In the genomic region with DNA sequence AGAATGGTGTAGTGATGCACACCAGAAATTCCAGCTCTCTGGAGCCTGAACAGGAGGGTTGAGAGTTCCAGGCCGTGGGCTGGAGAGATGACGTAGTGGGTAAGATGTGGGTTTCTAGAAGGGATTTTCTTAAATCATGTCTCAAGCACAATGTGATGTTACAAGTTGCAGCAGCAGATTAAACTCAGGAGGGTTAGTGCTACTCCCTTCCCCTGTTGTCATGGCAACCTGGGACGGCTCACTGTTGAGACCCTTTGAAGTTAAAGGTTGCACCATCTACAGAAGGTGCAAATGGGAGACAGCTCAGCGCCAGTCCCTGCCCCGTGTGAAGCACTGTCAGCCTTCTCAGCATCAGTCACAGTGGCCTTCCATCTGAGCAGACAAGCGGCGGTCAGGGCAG, we compare ENCODE assay signal across 14 mouse cellular contexts. TPM values are rescaled to one million over a fixed set of nuclear protein-coding genes. Genes with fewer than 3 reads are reported as not detected.
A peak's percentile ranks its signal among the peaks of the same experiment; 100 is the strongest.
DNase-seq lines count a peak whose midpoint lies in the region; ATAC-seq and TF ChIP-seq lines count a peak whose summit lies in the region.
"Had no signal": no experiment of that assay in that cellular context is flagged by ENCODE, and none has a peak within 500 bp of the region (broad histone marks: within the 10 kb centered on the region; RNA-seq: fewer than 3 reads in every experiment).

No protein-coding gene starts in this region.

- 0 out of 2 replicates have a peak, but pooled peaks have one; percentile 13 for ATAC-seq in kidney, embryonic 14.5 days (ENCODE audit: low FRiP score, low TSS enrichment)
- no peak for ATAC-seq in kidney, embryonic 16.5 days (ENCODE audit: low FRiP score, low TSS enrichment)
- ATAC-seq: liver, embryonic 12.5 days had no signal

- H3K4me3 ChIP-seq in kidney, embryonic 14.5 days (ENCODE audit: low read length) = no peak overlapping the region
- H3K4me3 ChIP-seq in kidney, embryonic 16.5 days (ENCODE audit: low read length) = no peak overlapping the region
- H3K4me3 ChIP-seq in E14TG2a.4 (replicated peaks; ENCODE audit: low read length) = peak overlapping the region; percentile 41
- H3K4me3 ChIP-seq: gastrocnemius, adult 2 months; liver, embryonic 12.5 days had no signal

- WGBS in kidney, embryonic 14.5 days = 39% methylated on average over 7 of the region's 7 CpGs
- 43% methylated on average over 7 of the region's 7 CpGs for WGBS in kidney, embryonic 16.5 days

- H3K4me2 ChIP-seq in kidney, embryonic 14.5 days (replicated peaks; ENCODE audit: low read depth, low read length) = no peak overlapping the region
- no peak overlapping the region for H3K4me2 ChIP-seq in kidney, embryonic 16.5 days (replicated peaks; ENCODE audit: low read depth, low read length)
- H3K4me2 ChIP-seq: liver, embryonic 12.5 days had no signal

- intact Hi-C loops in heart, postnatal 14 days (cut with DNase I) = no loop called here

- H3K9me3 ChIP-seq in kidney, embryonic 14.5 days (ENCODE audit: control insufficient read depth, low read length) = no peaks in the 10 kb centered on the region
- no peaks in the 10 kb centered on the region for H3K9me3 ChIP-seq in kidney, embryonic 16.5 days (ENCODE audit: low read length)
- H3K9me3 ChIP-seq in E14TG2a.4 (ENCODE audit: low read length) = no peaks in the 10 kb centered on the region
- H3K9me3 ChIP-seq: liver, embryonic 12.5 days had no signal

- DNase-seq in forelimb bud, embryonic 11.5 days (ENCODE audit: low read depth, low spot score) = peak; percentile 47
- DNase-seq in thymus, postnatal 14 days = peak; percentile 65
- no peak for DNase-seq in cerebellum, adult 18-20 months
- DNase-seq in spleen, postnatal 14 days (ENCODE audit: low spot score in 2 of 2) = no peak
- DNase-seq in heart, postnatal 14 days = no peak
- DNase-seq: cerebellum, adult 8-10 months; gastrocnemius, adult 2 months; heart, postnatal 10 days; kidney, postnatal 10 days; left cerebral cortex, postnatal 4 days had no signal

- no peaks in the 10 kb centered on the region for H3K27me3 ChIP-seq in kidney, embryonic 14.5 days (ENCODE audit: control insufficient read depth, insufficient read depth, low read length)
- no peaks in the 10 kb centered on the region for H3K27me3 ChIP-seq in kidney, embryonic 16.5 days (ENCODE audit: insufficient read depth, low read length)
- no peaks in the 10 kb centered on the region for H3K27me3 ChIP-seq in E14TG2a.4 (ENCODE audit: insufficient read depth, low read length)
- H3K27me3 ChIP-seq: liver, embryonic 12.5 days had no signal

- no peak for TF ChIP-seq CTCF in E14TG2a.4 (conservative IDR thresholded peaks at IDR 0.05; ENCODE audit: low read length)

- H3K36me3 ChIP-seq in kidney, embryonic 14.5 days (ENCODE audit: control insufficient read depth, insufficient read depth, low read length) = peaks cover 39% of the 10 kb centered on the region
- peaks cover 32% of the 10 kb centered on the region for H3K36me3 ChIP-seq in kidney, embryonic 16.5 days (ENCODE audit: insufficient read depth, low read length)
- peaks cover 53% of the 10 kb centered on the region for H3K36me3 ChIP-seq in E14TG2a.4 (ENCODE audit: insufficient read depth, low read length)

- H3K9ac ChIP-seq in kidney, embryonic 14.5 days (ENCODE audit: low read depth, low read length) = no peak overlapping the region
- no peak overlapping the region for H3K9ac ChIP-seq in kidney, embryonic 16.5 days (replicated peaks; ENCODE audit: low read length)
- H3K9ac ChIP-seq: liver, embryonic 12.5 days had no signal

- no peak overlapping the region for H3K27ac ChIP-seq in kidney, embryonic 14.5 days (ENCODE audit: low read depth, low read length)
- H3K27ac ChIP-seq in kidney, embryonic 16.5 days (ENCODE audit: low read length) = no peak overlapping the region
- H3K27ac ChIP-seq: gastrocnemius, adult 2 months; liver, embryonic 12.5 days had no signal

- no peaks in the 10 kb centered on the region for H3K4me1 ChIP-seq in kidney, embryonic 14.5 days (ENCODE audit: control insufficient read depth, insufficient read depth, low read length)
- H3K4me1 ChIP-seq in kidney, embryonic 16.5 days (ENCODE audit: insufficient read depth, low read length) = 0 out of 2 replicates have a peak, but pooled peaks cover 5% of the 10 kb centered on the region
- H3K4me1 ChIP-seq in E14TG2a.4 (replicated peaks; ENCODE audit: low read depth, low read length) = peaks cover 60% of the 10 kb centered on the region

RNA-seq across cellular contexts. Expression of a gene that starts 11.2 kb away (rescaled TPM):
- polyA plus RNA-seq in kidney, embryonic 14.5 days (2014; fragmentation: Nextera tagmentation; extraction: Ambion mirVana) = 4.2 and 6.0 TPM in 2 replicates
- 6.4 and 7.1 TPM in 2 replicates for polyA plus RNA-seq in kidney, embryonic 16.5 days (2015; fragmentation: Nextera tagmentation; extraction: Ambion mirVana)
- total RNA-seq in heart, postnatal 14 days (2021) = 1 to 10 TPM; 7.9 to 8.0 TPM

RNA-seq across cellular contexts. Expression of a gene that starts 20.5 kb away (rescaled TPM):
- polyA plus RNA-seq in kidney, embryonic 14.5 days (2014; fragmentation: Nextera tagmentation; extraction: Ambion mirVana) = 6.8 and 9.0 TPM in 2 replicates
- 7.2 and 8.2 TPM in 2 replicates for polyA plus RNA-seq in kidney, embryonic 16.5 days (2015; fragmentation: Nextera tagmentation; extraction: Ambion mirVana)
- total RNA-seq in heart, postnatal 14 days (2021) = under 1 TPM; 0.65 to 0.78 TPM

RNA-seq across cellular contexts. Expression of a gene that starts 27.7 kb away (rescaled TPM):
- 82.2 and 93.7 TPM in 2 replicates for polyA plus RNA-seq in kidney, embryonic 14.5 days (2014; fragmentation: Nextera tagmentation; extraction: Ambion mirVana)
- polyA plus RNA-seq in kidney, embryonic 16.5 days (2015; fragmentation: Nextera tagmentation; extraction: Ambion mirVana) = 79.9 and 82.9 TPM in 2 replicates
- 10 to 100 TPM; 35.3 to 38.1 TPM for total RNA-seq in heart, postnatal 14 days (2021)

RNA-seq across cellular contexts. Expression of a gene that starts 27.8 kb away (rescaled TPM):
- polyA plus RNA-seq in kidney, embryonic 14.5 days (2014; fragmentation: Nextera tagmentation; extraction: Ambion mirVana) = 2.8 and 3.6 TPM in 2 replicates
- polyA plus RNA-seq in kidney, embryonic 16.5 days (2015; fragmentation: Nextera tagmentation; extraction: Ambion mirVana) = 3.6 and 4.5 TPM in 2 replicates
- total RNA-seq in heart, postnatal 14 days (2021) = 1 to 10 TPM; 5.7 to 6.0 TPM

Comparison
In these comparisons a context has a peak if more than half of its experiments do, and no peak if none do; other contexts are left out.
1. DNase-seq: peak in forelimb bud, embryonic 11.5 days (single experiment) and thymus, postnatal 14 days (single experiment); none in cerebellum, adult 18-20 months (0 of 2), spleen, postnatal 14 days (0 of 2) and heart, postnatal 14 days (0 of 2).